Mouse (Mus musculus): ENCODE results near the gene Emid1. TPM values are rescaled to one million over a fixed set of nuclear protein-coding genes. Genes with fewer than 3 reads are reported as not detected.

The Emid1 gene
- polyA plus RNA-seq (2016; fragmentation: Nextera tagmentation; extraction: Ambion mirVana): 27.6 and 28.7 TPM in 2 replicates

GRCm38 (mm10) chr11:5151680-5152337 lies at the start of gene Emid1:
Emid1 (minus strand) TSS chr11:5152257.
- Histone ChIP-seq H3K4me2 (replicated peaks) (peak within 1 kb of the TSS; percentile 91), H3K4me3 (peak within 1 kb of the TSS; percentile 56), H3K9ac (peak within 1 kb of the TSS; percentile 74), H3K4me1 (peaks cover 40% of the 10 kb centered on the region), H3K27ac (no peak within 1 kb of the TSS), H3K36me3 (no peaks in the 10 kb centered on the region), H3K27me3 (replicated peaks) (0 out of 2 replicates have a peak, but pooled peaks cover 4% of the 10 kb centered on the region), H3K9me3 (no peaks in the 10 kb centered on the region)
- ATAC-seq (ENCODE audit: low FRiP score, low read depth): peak; percentile 57
- WGBS: under 1% methylated on average over 40 of the region's 53 CpGs

- WGBS: 98% methylated on average over 2 of the region's 2 CpGs
- Histone ChIP-seq H3K27me3 (replicated peaks) (no peaks in the 10 kb centered on the region), H3K4me2 (replicated peaks) (no peak overlapping the region), H3K4me3 (no peak overlapping the region), H3K9me3 (no peaks in the 10 kb centered on the region), H3K27ac (no peak overlapping the region), H3K36me3 (peaks cover 4% of the 10 kb centered on the region; the same call in 1 of the 2 replicates), H3K9ac (no peak overlapping the region), H3K4me1 (peaks cover 11% of the 10 kb centered on the region)
- no peak for ATAC-seq (ENCODE audit: low FRiP score, low read depth)
Observed at GRCm38 (mm10) chr11:5199879-5200278, 47.8 kb upstream of the Emid1 start.

- H3K9ac ChIP-seq: no peak overlapping the region
- no peak overlapping the region for H3K4me3 ChIP-seq
- H3K4me2 ChIP-seq (replicated peaks): no peak overlapping the region
- H3K27me3 ChIP-seq (replicated peaks): no peaks in the 10 kb centered on the region
- H3K36me3 ChIP-seq: peaks cover 13% of the 10 kb centered on the region
- H3K4me1 ChIP-seq: peaks cover 15% of the 10 kb centered on the region
- no peak overlapping the region for H3K27ac ChIP-seq
- H3K9me3 ChIP-seq: no peaks in the 10 kb centered on the region
- WGBS: 86% methylated on average over 5 of the region's 5 CpGs
- ATAC-seq (ENCODE audit: low FRiP score, low read depth): 0 out of 2 replicates have a peak, but pooled peaks have one; percentile 33
Observed at GRCm38 (mm10) chr11:5197068-5197467, 45.0 kb upstream of the Emid1 start.

- H3K4me3 ChIP-seq: no peak overlapping the region
- no peaks in the 10 kb centered on the region for H3K9me3 ChIP-seq
- peaks cover 15% of the 10 kb centered on the region for H3K4me1 ChIP-seq
- no peak overlapping the region for H3K9ac ChIP-seq
- H3K4me2 ChIP-seq (replicated peaks): no peak overlapping the region
- no peak for ATAC-seq (ENCODE audit: low FRiP score, low read depth)
- H3K36me3 ChIP-seq: peaks cover 13% of the 10 kb centered on the region
- H3K27me3 ChIP-seq (replicated peaks): no peaks in the 10 kb centered on the region
- no peak overlapping the region for H3K27ac ChIP-seq
- WGBS: 76% methylated on average over 7 of the region's 7 CpGs
Observed at GRCm38 (mm10) chr11:5196583-5196982, 44.5 kb upstream of the Emid1 start.

- H3K27me3 ChIP-seq (replicated peaks): no peaks in the 10 kb centered on the region
- WGBS: 75% methylated on average over 1 of the region's 1 CpGs
- H3K4me1 ChIP-seq: peaks cover 19% of the 10 kb centered on the region
Observed at GRCm38 (mm10) chr11:5193576-5193881, 41.5 kb upstream of the Emid1 start.

GRCm38 (mm10) chr11:5192840-5193575 lies 41.0 kb upstream of the Emid1 start:
- H3K4me3 ChIP-seq: no peak overlapping the region
- no peaks in the 10 kb centered on the region for H3K27me3 ChIP-seq (replicated peaks)
- peaks cover 13% of the 10 kb centered on the region for H3K36me3 ChIP-seq
- no peak overlapping the region for H3K4me2 ChIP-seq (replicated peaks)
- H3K9ac ChIP-seq: no peak overlapping the region
- peaks cover 19% of the 10 kb centered on the region for H3K4me1 ChIP-seq
- H3K27ac ChIP-seq: no peak overlapping the region
- no peak for ATAC-seq (ENCODE audit: low FRiP score, low read depth)
- H3K9me3 ChIP-seq: no peaks in the 10 kb centered on the region
- 84% methylated on average over 8 of the region's 8 CpGs for WGBS

More at GRCm38 (mm10) chr11:5193576-5193881, 41.5 kb upstream of the Emid1 start:
- H3K9me3 ChIP-seq: no peaks in the 10 kb centered on the region
- no peak overlapping the region for H3K27ac ChIP-seq
- no peak overlapping the region for H3K4me3 ChIP-seq
- ATAC-seq (ENCODE audit: low FRiP score, low read depth): no peak
- no peak overlapping the region for H3K4me2 ChIP-seq (replicated peaks)
- no peak overlapping the region for H3K9ac ChIP-seq
- peaks cover 13% of the 10 kb centered on the region for H3K36me3 ChIP-seq

GRCm38 (mm10) chr11:5192084-5192516 lies 40.0 kb upstream of the Emid1 start:
- H3K27me3 ChIP-seq (replicated peaks): no peaks in the 10 kb centered on the region
- H3K9me3 ChIP-seq: no peaks in the 10 kb centered on the region
- H3K4me3 ChIP-seq: no peak overlapping the region
- no peak overlapping the region for H3K9ac ChIP-seq
- H3K4me1 ChIP-seq: peaks cover 18% of the 10 kb centered on the region
- no peak for ATAC-seq (ENCODE audit: low FRiP score, low read depth)
- H3K36me3 ChIP-seq: peaks cover 13% of the 10 kb centered on the region
- H3K4me2 ChIP-seq (replicated peaks): no peak overlapping the region
- no peak overlapping the region for H3K27ac ChIP-seq
- 52% methylated on average over 9 of the region's 9 CpGs for WGBS

- H3K4me3 ChIP-seq: no peak overlapping the region
- H3K27me3 ChIP-seq (replicated peaks): no peaks in the 10 kb centered on the region
- peaks cover 17% of the 10 kb centered on the region for H3K4me1 ChIP-seq
- no peak for ATAC-seq (ENCODE audit: low FRiP score, low read depth)
- no peak overlapping the region for H3K4me2 ChIP-seq (replicated peaks)
- 57% methylated on average over 9 of the region's 9 CpGs for WGBS
- H3K9me3 ChIP-seq: no peaks in the 10 kb centered on the region
- H3K9ac ChIP-seq: no peak overlapping the region
- H3K27ac ChIP-seq: no peak overlapping the region
- peaks cover 9% of the 10 kb centered on the region; the same call in 1 of the 2 replicates for H3K36me3 ChIP-seq
Observed at GRCm38 (mm10) chr11:5189239-5189933, 37.3 kb upstream of the Emid1 start.

GRCm38 (mm10) chr11:5188170-5188569 lies 36.1 kb upstream of the Emid1 start:
- Histone ChIP-seq H3K36me3 (peaks cover 4% of the 10 kb centered on the region; the same call in 1 of the 2 replicates), H3K4me3 (no peak overlapping the region), H3K9ac (no peak overlapping the region), H3K4me2 (replicated peaks) (no peak overlapping the region), H3K4me1 (peaks cover 21% of the 10 kb centered on the region), H3K9me3 (no peaks in the 10 kb centered on the region), H3K27ac (no peak overlapping the region), H3K27me3 (replicated peaks) (no peaks in the 10 kb centered on the region)
- no peak for ATAC-seq (ENCODE audit: low FRiP score, low read depth)
- WGBS: 89% methylated on average over 4 of the region's 4 CpGs

GRCm38 (mm10) chr11:5184832-5185231 lies 32.8 kb upstream of the Emid1 start:
- H3K27ac ChIP-seq: no peak overlapping the region
- no peak for ATAC-seq (ENCODE audit: low FRiP score, low read depth)
- H3K4me3 ChIP-seq: no peak overlapping the region
- no peaks in the 10 kb centered on the region for H3K9me3 ChIP-seq
- no peak overlapping the region for H3K9ac ChIP-seq
- 90% methylated on average over 9 of the region's 9 CpGs for WGBS
- no peaks in the 10 kb centered on the region for H3K27me3 ChIP-seq (replicated peaks)
- no peaks in the 10 kb centered on the region for H3K36me3 ChIP-seq
- peaks cover 17% of the 10 kb centered on the region for H3K4me1 ChIP-seq
- H3K4me2 ChIP-seq (replicated peaks): no peak overlapping the region

- Histone ChIP-seq H3K27ac (no peak overlapping the region), H3K4me2 (replicated peaks) (no peak overlapping the region), H3K4me3 (no peak overlapping the region), H3K9ac (no peak overlapping the region), H3K27me3 (replicated peaks) (no peaks in the 10 kb centered on the region), H3K36me3 (no peaks in the 10 kb centered on the region), H3K9me3 (no peaks in the 10 kb centered on the region), H3K4me1 (peaks cover 15% of the 10 kb centered on the region)
- 27% methylated on average over 9 of the region's 9 CpGs for WGBS
- peak; percentile 55 for ATAC-seq (ENCODE audit: low FRiP score, low read depth)
Observed at GRCm38 (mm10) chr11:5184250-5184649, 32.2 kb upstream of the Emid1 start.

- no peak overlapping the region for H3K4me3 ChIP-seq
- WGBS: 76% methylated on average over 4 of the region's 4 CpGs
- ATAC-seq (ENCODE audit: low FRiP score, low read depth): no peak
- H3K27me3 ChIP-seq (replicated peaks): no peaks in the 10 kb centered on the region
- no peak overlapping the region for H3K4me2 ChIP-seq (replicated peaks)
- H3K9ac ChIP-seq: no peak overlapping the region
- no peaks in the 10 kb centered on the region for H3K36me3 ChIP-seq
- H3K27ac ChIP-seq: no peak overlapping the region
- no peaks in the 10 kb centered on the region for H3K9me3 ChIP-seq
- H3K4me1 ChIP-seq: peaks cover 13% of the 10 kb centered on the region
Observed at GRCm38 (mm10) chr11:5182870-5183269, 30.8 kb upstream of the Emid1 start.
